Mouse (Mus musculus): ENCODE results near the gene Negr1.
"Not testable (repeated sequence)": the region's sequence is repeated elsewhere in the genome, so short reads cannot be mapped to it uniquely, and the experiment has no call there.

Negr1 gene

DNA sequence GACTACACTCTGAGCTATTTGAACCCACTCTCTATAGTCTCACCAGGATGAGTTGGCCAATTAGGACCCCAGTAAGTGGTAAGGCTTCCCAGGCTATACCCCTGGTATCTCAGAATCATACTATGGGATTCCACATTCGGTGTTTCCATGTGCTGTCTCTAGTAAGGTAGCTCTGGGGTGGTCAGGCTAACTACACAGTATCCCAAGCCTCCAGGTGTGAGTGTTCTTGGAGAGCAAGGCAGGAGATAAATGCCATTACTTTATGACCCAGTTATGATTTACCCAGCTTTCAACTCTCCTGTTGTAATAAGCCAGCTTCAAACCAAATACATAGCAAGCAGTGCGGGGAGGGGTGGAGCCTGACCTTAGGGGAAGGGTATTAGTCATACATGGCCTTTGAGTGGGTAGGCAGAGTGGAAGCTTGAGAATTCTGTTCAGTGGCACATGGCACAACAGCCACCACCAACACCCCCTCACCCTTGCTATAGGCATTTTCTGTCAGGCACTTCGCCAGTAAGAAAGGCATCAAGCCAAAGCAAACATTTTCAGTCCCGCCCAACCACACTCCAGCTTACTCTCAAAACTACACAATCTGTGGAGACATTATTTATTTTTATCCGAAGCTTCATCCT lies 437.7 kb downstream of the Negr1 start:
- no peak for DNase-seq (ENCODE audit: low spot score)

DNA sequence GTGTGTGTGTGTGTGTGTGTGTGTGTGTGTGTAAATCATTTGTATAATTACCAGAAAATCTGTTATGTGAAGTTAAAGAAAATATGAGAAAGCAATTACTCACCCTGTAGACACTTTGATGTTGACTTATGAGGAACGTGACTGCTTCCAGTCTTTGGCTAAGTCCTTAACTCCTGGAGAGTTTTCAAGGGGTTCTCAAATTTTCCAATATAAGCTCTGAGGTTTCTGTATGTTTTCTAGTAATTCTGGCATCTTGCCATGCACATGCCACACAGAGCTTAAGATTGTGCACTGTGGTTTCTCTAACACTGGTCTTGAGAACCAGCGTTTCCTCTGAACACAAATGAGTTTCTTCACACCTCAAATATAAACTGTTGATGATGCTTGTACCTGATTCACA lies 460.0 kb downstream of the Negr1 start:
- DNase-seq (ENCODE audit: low spot score): no peak

DNA sequence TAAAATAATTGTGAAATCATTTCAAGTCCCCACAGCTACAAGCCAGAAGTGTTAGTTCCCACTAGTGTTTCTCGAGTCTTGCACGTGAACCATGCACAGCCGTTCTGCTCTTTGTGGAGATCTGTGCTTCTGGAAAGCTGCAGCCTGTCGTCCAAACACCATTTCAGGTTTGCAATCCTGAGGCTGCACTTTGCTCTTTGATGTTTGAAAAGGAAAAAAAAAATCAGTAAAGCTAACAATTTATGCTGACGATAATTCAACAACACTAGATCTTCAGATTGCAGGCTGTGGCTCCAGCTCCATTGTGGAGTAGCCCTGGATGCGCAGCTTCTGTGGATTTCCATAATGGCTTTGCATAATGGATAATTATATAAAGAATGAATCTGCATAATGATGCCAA lies 463.0 kb downstream of the Negr1 start:
- no peak for DNase-seq (ENCODE audit: low spot score)

DNA sequence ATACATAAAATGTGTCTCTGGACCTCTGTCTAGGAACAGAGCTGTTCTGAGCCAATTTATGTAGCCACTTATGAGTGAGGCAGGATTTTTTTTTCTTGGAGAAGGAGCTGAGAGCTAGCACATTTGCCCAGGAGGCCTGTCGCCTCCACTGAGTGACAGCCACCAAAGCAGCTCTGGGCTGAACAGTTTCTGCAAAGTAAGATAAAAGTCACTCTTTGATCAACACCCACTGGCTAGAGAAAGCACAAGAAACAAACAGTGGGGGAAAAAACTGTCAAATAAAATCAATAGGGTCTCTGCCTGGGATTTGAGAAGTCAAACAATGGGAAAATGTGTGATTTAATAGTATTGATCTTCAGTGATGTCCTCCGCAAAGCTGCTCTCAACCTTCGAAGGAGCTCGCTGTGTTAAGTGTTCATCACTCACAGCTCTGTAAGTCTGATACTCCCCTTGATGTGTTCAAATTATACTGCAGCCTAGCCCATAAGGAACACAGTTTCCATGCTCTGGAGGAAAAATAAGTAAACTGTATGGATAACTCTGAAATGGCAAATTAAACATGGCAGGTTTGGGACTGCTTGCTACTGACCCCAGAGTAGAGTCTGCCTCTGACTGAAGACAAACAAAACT lies 470.0 kb downstream of the Negr1 start:
- DNase-seq (ENCODE audit: low spot score): no peak

DNA sequence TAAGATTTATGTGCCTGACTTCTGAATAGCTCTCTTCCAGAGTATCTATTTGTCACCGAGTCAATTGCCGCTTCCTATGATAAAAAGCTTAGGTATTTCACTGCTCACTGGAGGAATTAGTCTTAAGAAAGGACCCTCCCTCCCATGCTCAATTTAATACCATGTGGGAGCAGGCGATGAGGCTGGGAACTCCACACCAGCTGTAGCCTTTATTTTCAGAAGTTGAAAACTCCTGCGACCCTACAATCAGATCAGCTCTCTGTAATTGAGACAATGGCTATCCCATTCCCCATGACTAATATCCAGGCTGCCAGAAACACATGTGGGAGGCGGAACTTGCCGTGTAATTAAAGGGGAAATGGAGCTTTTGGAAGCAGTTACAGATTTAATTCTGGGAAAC lies 474.4 kb downstream of the Negr1 start:
- DNase-seq (ENCODE audit: low spot score): no peak

DNA sequence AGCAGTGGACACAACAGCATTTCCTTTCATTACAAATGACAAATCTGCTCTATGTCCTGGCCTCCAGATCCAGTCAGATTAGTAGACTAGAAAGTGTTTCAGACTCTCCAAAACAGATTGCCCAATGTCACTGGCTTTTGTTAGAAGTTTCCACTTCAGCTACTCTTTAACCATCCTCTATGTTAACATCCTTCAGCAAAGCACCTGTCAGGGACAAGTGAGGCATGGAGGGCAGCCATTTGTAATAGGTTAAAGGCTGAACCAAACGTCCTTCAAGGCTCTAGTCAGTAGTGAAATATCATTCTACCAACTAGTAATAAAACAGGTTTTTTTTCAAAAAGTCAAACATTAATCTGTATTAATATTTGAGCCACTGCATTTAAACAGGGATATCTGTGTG lies 475.0 kb downstream of the Negr1 start:
- no peak for DNase-seq (ENCODE audit: low spot score)

DNA sequence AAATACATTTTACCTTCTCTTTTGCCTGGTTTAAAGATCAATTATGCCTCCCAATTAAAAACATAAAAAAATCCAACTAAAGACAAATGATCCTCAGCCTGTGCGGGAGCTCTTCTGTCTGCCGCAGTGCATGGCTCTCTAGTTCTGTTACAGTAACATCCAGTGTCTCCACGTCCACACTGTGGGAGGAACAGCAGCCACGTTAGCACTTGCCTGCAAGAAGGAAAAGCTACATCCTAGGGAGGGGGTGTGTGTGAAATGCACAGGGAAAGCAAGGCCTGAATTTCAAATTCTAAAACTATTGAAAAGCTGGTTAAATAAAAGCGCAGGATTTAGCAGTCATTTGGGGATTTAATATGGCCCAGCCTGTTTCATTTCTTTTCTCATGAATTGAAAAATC lies 479.0 kb downstream of the Negr1 start:
- DNase-seq (ENCODE audit: low spot score): no peak

DNA sequence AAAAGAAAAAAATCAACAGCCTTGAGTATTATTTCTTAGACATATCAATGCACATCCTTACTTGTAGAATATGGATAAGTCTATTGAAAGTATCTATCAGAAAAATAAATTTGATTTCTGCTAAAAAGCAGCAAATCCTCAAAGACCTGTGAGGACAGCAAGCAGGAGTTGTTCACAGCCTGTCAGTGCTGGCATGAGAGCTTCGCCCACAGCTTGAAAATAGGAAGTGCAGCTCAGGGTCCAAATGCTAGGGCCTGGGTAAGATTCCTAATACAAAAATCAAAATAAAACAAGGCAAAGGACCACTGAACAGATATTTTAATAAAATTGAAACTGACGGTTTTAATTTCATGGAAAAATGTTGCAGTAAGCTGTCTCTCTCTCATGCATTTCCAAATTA lies 483.0 kb downstream of the Negr1 start:
- DNase-seq (ENCODE audit: low spot score): no peak

DNA sequence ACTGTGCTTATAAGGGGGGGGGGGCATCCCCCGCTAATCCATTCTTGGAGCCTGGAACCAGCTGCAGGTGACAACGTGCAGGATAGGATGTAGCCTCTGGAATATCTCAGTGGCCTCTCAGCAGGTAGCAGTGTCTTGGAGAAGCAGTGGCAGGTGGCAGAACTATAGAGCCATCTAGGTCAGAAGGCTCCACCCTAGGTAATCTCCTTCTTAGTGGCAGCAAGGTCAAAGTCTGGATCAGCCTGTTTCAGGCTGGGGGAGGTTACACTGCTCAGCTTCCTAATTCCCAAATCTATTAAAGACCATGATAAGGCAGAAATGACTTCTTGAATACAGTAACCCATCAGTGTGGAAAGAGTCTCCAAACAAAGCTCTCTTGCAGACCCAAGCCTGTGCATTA lies 502.8 kb downstream of the Negr1 start:
- not testable (repeated sequence) for DNase-seq (ENCODE audit: low spot score)

DNA sequence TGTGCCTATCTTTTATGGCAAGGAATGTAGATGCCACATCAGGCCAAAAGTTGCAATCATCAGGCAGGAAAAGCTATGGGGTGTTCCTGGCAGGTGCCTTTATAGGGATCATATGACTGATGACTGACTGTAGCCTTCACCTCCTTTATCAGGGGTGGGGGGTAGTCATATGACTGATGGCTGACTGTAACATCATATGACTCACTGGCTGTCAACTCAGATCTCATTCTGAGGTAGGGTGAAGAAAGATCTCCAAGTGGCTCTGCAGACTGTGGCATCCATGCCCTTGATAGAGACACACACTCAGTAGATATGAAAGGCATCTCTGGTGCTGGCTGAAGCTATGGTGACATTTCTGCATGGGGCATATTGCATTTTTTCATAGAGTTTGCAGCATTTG lies 504.7 kb downstream of the Negr1 start:
- no peak for DNase-seq (ENCODE audit: low spot score)

DNA sequence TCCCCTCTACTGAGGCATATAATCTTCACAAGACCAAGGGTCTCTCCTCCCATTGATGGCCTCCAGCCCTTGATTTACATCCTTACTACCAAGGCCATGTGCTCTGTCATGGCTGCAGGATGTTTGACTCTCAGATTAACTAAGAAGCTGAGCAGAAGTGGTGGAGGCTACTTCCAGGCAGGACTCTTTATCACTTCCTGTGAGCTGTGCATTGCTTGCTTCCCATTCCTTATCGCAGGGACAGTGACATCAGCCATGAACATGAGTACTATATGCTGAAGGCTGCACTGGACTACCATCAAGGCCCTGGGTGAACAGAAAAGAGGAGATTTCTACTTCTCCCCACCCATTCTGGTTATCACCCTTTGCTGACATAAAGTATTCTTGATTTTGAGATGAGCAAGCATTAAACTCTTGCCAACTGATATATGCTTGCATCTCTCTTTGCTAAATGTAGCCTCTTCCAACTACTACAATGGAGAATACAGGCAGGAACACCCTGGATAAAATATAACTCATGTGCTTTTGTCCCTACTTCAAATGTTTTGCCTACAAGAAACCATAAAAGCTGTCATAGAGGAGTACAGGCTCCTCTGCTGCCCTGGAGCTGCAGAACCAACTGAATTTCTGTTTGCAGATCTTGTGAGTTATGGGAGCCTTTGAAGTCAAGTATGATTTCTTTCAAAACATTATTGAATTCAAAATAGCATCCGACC lies 517.8 kb downstream of the Negr1 start:
- no peak for DNase-seq (ENCODE audit: low spot score)

DNA sequence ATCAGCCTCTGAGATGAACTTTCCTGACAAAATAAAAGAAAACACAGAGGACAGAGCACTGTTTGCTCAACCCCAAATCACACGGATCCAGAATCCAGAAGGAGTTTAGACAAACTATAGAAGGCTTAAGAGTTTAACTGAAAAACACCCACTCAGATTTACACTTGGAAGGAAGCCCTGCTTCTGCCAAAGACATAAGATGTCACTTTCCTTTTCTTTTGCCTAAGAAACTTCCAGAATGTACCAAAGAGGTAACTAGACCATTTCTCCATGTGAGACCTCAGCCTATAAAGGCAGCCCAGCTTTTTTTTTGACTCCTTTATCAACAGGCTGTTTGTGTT lies 518.3 kb downstream of the Negr1 start:
- no peak for DNase-seq (ENCODE audit: low spot score)

DNA sequence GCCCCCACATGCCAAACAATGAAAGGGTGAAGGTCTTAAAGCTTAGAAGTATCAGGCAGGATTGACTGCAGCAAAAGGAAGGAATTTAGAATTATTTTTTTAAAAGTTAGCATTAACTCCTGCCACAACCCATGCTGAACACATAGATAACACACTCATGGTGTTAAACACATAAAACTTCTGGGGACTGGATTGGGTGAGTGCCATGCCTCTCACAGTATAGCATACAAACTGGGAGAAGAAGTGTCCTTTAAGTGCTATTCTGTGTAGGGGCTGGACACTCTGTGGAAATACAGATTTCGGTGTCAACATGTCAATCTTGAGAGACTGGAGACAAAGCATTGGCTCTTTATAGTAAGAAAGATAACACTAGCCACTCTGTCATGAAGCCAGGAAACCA lies 519.0 kb downstream of the Negr1 start:
- DNase-seq (ENCODE audit: low spot score): no peak

DNA sequence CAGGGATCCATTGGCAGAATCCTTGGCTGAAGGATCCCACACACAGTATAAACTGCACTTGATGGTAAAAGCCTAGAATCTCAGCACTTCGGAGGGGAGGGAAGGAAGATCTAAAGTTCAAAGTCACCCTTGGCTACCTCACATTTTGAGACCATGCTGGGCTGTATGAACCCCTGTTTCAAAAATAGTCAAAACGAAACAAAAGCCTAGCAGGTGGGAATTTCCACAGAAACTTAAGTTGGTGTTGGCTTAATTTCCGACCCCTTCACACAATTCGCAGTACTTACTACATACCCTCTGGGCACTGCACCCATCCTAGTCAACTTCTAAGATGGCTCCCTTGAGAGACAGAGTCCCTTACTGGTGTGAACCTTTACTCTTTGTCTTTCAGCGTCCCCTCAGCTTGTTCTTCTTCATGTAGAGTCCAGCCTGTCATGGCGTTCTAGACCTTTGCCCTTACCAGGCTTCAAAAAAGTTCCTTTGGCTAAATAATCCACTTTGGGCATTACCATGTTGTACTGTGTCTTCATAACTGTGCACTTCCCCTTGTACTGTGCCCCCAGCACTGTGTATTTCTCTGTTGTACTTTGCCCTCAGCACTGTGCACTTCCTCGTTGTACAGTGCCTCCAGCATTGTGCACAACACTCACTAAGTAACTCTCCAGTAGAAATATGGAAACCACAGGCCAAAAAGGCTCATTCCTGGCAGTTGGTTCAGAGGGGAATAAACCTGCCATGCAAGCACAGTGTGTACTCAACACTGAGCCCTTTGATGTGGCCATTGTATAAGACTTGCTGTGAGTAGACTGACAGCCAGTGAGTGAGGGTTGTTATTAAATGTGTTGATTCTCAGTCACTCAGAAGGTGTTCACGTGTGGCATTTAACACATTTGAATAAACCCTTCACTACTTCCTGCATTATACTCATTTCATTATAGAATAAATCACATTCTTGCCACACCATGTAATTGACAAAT lies 521.5 kb downstream of the Negr1 start:
- DNase-seq (ENCODE audit: low spot score): no peak

DNA sequence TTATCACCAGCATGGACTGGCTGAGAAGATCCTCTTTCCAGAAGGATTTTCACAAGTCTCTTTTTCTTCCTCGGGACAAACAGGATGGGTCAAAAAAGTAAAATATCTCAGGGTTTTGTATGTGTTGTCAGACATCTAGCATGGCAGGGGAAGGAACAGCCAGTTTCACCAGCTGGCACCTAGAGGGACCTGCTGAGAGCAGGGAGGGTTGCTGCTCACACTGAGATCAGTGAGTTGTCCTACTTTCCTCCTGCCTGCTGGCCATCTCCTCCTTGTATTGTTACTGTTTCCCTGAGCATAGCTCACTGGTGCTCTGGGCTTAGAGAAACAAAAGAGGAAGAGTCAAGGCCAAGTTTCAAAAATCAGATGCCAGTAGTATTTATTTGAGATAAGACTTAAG lies 523.6 kb downstream of the Negr1 start:
- DNase-seq (ENCODE audit: low spot score): no peak

DNA sequence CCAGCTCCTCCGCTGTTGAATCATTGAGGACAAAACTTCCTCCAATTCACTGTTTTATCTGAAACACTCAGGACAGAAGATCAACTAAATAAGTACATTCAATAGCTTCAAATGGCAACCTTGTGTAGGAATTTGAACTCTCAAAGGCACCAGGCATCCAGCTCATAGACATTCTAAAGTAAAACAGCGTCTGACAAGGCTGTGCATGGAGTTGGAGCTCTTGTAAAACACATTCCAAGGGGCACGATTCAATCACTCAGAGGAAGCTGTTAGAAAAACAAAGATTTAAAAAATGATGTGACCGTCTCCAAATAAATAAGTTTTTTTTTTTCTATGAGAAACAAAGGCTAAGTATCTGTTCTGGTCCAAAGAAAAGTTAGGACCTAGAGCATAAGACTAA lies 528.5 kb downstream of the Negr1 start:
- no peak for DNase-seq (ENCODE audit: low spot score)

DNA sequence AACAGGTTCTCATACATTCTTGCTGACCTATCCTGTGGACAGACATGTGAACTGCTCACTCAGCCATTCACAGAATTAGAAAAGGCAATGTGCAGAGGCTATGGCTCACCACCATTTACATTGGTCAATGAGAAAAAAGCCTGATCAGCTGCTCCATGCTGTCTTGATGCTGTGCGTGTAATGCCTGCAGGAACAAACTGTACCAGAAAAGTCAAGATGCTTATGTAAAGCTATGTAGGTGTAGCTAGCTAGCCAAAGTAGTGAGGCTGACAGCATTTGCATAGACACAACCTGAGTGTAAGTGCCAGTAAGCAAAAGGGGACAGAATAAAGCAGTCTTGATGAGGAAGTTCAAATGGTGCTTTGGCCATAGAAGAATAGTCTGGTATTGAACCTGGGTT lies 534.7 kb downstream of the Negr1 start:
- no peak for DNase-seq (ENCODE audit: low spot score)

DNA sequence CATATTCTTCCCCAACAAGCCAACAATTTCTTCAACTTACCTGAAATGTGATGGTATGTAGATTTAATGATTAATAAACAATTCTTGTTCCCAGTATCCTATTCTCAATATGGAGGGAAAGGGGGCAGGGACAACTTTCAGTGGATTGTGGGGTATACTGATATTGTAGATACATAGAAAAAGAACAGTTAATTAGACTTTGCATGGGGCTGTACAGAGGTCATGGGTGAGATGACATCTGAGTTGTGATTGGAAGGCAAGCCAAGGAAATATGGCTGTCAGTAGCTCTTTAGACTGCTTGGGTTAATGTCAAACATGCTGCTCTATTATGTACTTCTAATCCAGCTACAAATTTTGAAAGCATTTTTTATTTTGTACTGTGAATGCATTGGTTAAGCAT lies 535.9 kb downstream of the Negr1 start:
- DNase-seq (ENCODE audit: low spot score): no peak

DNA sequence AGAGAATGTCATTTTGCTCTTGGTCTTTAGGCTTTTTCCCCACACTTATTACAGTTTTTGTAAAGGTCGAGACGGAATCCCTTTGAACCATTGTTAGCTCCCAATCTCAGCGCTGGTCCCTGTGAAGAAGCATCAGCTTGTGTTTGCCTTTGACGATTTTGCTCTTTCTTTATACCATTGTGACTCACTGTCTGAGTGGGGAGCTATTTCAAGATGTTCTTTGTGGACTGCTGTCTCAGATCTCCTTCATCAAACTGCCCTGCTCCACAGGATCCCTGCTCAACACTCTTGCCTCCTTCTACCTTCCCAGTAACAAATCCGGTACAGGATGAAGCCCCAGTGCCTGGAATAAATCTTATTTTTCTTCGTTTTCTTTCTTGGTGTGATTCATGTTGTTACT lies 536.8 kb downstream of the Negr1 start:
- no peak for DNase-seq (ENCODE audit: low spot score)

DNA sequence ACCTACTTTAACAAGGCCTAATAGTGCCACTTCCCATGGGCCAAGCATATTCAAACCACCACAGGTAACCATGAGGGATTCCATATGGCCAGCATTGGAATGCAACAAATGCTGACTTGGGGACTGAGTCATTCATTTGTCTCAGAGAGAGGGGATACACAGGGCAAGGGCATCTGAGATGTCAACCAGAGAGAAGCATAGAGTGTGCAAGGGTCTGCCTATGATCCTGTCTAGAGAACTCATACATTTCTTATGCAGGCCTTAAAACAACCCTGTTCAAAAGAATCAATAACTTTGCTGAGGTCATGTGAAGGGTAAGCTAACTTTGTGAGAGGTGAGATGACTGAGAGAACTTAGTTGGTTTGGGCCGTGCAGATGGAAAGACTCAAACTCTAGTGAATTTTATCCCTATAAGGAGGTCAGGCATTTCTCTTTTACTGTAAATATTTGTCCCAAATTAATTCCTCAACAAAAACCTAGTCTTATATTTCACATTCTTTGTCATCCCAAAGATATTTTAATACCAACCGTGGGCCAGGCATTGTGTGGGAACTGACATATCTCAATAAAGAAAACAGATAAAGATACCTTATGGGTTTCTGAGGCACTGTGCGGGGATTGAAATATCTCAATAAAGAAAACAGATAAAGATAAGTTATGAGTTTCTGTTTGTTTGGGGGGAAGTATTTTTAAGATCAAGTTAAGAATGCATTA lies 543.4 kb downstream of the Negr1 start:
- DNase-seq (ENCODE audit: low spot score): no peak

DNA sequence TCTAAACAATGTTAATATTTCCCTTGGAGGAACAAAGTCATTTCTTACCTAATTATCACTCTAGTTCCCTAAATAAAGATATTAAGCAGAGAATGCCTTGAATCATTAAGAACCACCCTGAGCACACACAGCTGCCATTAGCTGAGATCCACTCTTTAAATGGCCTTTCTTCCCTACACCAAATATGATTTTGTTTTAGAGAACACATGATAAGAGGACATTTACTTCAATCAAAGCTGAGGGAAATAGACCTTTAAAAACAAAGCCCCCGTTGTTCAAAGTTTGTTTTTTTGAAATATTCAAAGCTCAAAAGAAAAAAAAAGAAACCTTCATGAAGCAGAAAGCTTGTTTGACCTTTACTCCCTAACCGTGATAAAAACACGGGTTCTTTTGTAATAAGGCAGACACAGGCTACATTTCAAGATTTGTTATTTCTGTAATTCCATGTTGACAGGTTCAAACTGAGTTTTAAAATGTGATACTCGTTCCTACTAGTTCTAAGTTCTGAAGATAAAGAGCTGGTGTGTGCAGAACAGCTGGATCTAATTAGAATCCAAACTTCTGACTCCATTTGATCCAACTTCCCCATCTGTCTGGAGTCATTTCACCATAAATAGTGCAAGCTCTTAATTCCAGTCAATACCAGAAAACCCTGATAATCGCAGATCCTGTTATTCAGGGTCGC lies 544.1 kb downstream of the Negr1 start:
- DNase-seq (ENCODE audit: low spot score): no peak
